Mouse (Mus musculus) heart, embryonic 12.5 days (tissue): ENCODE results near the gene Slc8a3. TPM values are rescaled to one million over a fixed set of nuclear protein-coding genes. Genes with fewer than 3 reads are reported as not detected.

ENCODE experiments used
- ATAC-seq: fragments of 200-750 bp; cut with Nextera tagmentation; 2 replicates; pipeline ENCODE4 v1.8.0; 2017; ENCODE audit warnings: moderate TSS enrichment, moderate library complexity; ENCODE audit not compliant: insufficient number of reproducible peaks, low FRiP score
- H3K27ac ChIP-seq: fragments of 300-500 bp; sonication (generic); 2 replicates; pipeline ENCODE4 v1.5.1; 2016; ENCODE audit warnings: mild to moderate bottlenecking, moderate library complexity; ENCODE audit not compliant: poor library complexity, severe bottlenecking
- H3K27me3 ChIP-seq: fragments of 300-500 bp; sonication (generic); replicated peaks from 2 replicates; pipeline ENCODE4 v1.6.1; 2016; ENCODE audit warnings: mild to moderate bottlenecking, moderate library complexity
- H3K36me3 ChIP-seq: fragments of 300-500 bp; sonication (generic); 2 replicates; pipeline ENCODE4 v1.6.1; 2016; ENCODE audit warnings: mild to moderate bottlenecking, moderate library complexity
- H3K4me1 ChIP-seq: fragments of 300-500 bp; sonication (generic); replicated peaks from 2 replicates; pipeline ENCODE4 v1.6.1; 2016; ENCODE audit warnings: mild to moderate bottlenecking
- H3K4me2 ChIP-seq: fragments of 300-500 bp; sonication (generic); 2 replicates; pipeline ENCODE4 v1.6.1; 2016; ENCODE audit warnings: mild to moderate bottlenecking, moderate library complexity
- H3K4me3 ChIP-seq: fragments of 300-500 bp; sonication (generic); 2 replicates; pipeline ENCODE4 v1.5.1; 2016; ENCODE audit warnings: mild to moderate bottlenecking
- H3K9ac ChIP-seq: fragments of 300-500 bp; sonication (generic); 2 replicates; pipeline ENCODE4 v1.6.1; 2016; ENCODE audit warnings: mild to moderate bottlenecking, moderate library complexity
- H3K9me3 ChIP-seq: fragments of 300-500 bp; sonication (generic); replicated peaks from 2 replicates; pipeline ENCODE4 v1.6.1; 2016; ENCODE audit warnings: mild to moderate bottlenecking, moderate library complexity
- WGBS: fragments of 180-500 bp; shearing (Covaris S2); methylation state at CpG from one replicate; pipeline ENCODE4 v1.1.7; 2016; 5-methylcytosine and 5-hydroxymethylcytosine counted together
- polyA plus RNA-seq: library from polyadenylated mRNA; unstranded; fragments of >200 nt; fragmentation: Nextera tagmentation; extraction: Ambion mirVana; gene quantifications from 2 replicates; pipeline ENCODE4 v1.2.1, GENCODE M21; 2016

Slc8a3 gene
- polyA plus RNA-seq, 1 experiment from 2014 or later, result 0.43 TPM

GRCm38 (mm10) chr12:81205619-81206560 lies 127.1 kb downstream of the Slc8a3 start:
- Histone ChIP-seq H3K27ac (no peak overlapping the region), H3K4me3 (no peak overlapping the region), H3K27me3 (no peaks in the 10 kb centered on the region), H3K9ac (no peak overlapping the region), H3K9me3 (no peaks in the 10 kb centered on the region), H3K4me2 (no peak overlapping the region), H3K36me3 (no peaks in the 10 kb centered on the region), H3K4me1 (no peaks in the 10 kb centered on the region)
- WGBS, result 31% methylated on average over 6 of the region's 6 CpGs
- no peak for ATAC-seq

GRCm38 (mm10) chr12:81203226-81203625 lies 129.8 kb downstream of the Slc8a3 start:
- WGBS, result 35% methylated on average over 1 of the region's 1 CpGs
- ATAC-seq, result no peak
- Histone ChIP-seq H3K4me2 (no peak overlapping the region), H3K4me3 (no peak overlapping the region), H3K9me3 (no peaks in the 10 kb centered on the region), H3K27me3 (no peaks in the 10 kb centered on the region; the same call in 1 of the 2 replicates), H3K4me1 (no peaks in the 10 kb centered on the region), H3K9ac (no peak overlapping the region), H3K27ac (no peak overlapping the region), H3K36me3 (no peaks in the 10 kb centered on the region)

DNA sequence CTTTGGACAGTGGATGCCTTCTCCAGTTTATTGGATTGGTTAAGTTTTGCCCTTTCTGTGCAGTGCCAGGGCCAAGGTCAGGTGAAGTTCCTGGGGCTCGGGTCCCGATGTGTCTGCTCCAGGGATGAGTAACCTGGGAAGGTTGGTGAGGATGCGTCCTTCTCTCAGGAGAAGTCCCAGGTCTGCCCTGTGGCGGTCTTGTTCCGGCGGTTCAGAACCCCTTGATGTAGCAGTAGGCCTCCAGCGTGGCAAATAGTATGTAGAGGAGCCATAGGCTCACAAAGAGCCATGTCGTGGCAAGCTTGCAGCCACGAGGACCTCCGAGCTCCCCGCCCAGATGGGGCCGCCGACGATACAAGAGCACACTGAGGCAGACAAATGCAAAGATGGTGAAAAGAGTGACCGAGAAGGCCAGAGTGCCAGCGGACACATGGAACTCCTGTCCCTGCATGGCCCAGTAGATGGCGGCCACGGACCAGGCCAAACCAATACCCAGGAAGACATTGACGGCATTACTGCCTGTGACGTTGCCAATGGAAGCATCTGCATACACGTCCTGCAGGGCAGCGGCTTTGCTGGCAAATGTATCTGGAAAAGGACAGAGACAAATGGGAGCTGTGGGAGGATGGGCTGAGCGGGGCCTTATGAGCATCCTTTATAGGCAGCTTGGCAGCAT lies 133.6 kb downstream of the Slc8a3 start:
- Histone ChIP-seq H3K27ac (no peak overlapping the region), H3K36me3 (no peaks in the 10 kb centered on the region), H3K4me1 (no peaks in the 10 kb centered on the region), H3K4me2 (peak overlapping the region; percentile 27; the same call in 1 of the 2 replicates), H3K9ac (no peak overlapping the region), H3K9me3 (no peaks in the 10 kb centered on the region), H3K4me3 (no peak overlapping the region), H3K27me3 (no peaks in the 10 kb centered on the region; the same call in 1 of the 2 replicates)
- ATAC-seq, result no peak
- WGBS, result 31% methylated on average over 23 of the region's 23 CpGs

- Histone ChIP-seq H3K36me3 (no peaks in the 10 kb centered on the region), H3K27ac (no peak overlapping the region), H3K4me3 (no peak overlapping the region), H3K9me3 (no peaks in the 10 kb centered on the region), H3K9ac (no peak overlapping the region), H3K27me3 (no peaks in the 10 kb centered on the region; the same call in 1 of the 2 replicates), H3K4me1 (no peaks in the 10 kb centered on the region), H3K4me2 (no peak overlapping the region)
- no peak for ATAC-seq
- WGBS, result 53% methylated on average over 5 of the region's 5 CpGs
Measured at GRCm38 (mm10) chr12:81197468-81198075, 135.4 kb downstream of the Slc8a3 start.

GRCm38 (mm10) chr12:81193968-81194367 lies 139.0 kb downstream of the Slc8a3 start:
- no peaks in the 10 kb centered on the region for H3K36me3 ChIP-seq
- 78% methylated on average over 2 of the region's 2 CpGs for WGBS
- no peaks in the 10 kb centered on the region for H3K4me1 ChIP-seq
- H3K27me3 ChIP-seq, result peaks cover 4% of the 10 kb centered on the region
- ATAC-seq, result no peak
- no peak overlapping the region for H3K9ac ChIP-seq
- H3K27ac ChIP-seq, result no peak overlapping the region
- H3K9me3 ChIP-seq, result no peaks in the 10 kb centered on the region
- no peak overlapping the region for H3K4me2 ChIP-seq
- no peak overlapping the region for H3K4me3 ChIP-seq

DNA sequence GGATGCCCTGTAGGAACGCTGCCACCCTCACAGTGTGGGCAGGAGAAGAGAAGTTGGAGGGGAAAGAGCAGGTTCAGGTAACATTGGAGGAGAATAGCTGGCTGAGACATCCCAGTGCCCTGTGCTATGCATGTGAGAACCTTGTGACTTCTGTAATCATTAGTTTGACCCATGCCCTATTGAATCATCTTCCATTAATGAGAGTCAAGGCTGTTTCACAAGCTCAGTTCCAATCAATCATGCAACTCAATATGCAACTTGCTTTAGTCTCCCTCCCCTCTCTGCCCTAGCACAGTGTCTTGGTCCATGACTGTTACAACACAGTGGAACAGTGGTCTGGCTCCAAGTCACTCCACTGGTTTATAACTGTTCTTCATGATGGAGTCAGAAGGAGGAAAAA lies 143.3 kb downstream of the Slc8a3 start:
- Histone ChIP-seq H3K4me2 (no peak overlapping the region), H3K36me3 (no peaks in the 10 kb centered on the region), H3K4me3 (no peak overlapping the region), H3K27ac (no peak overlapping the region), H3K4me1 (no peaks in the 10 kb centered on the region), H3K9ac (no peak overlapping the region), H3K27me3 (peaks cover 4% of the 10 kb centered on the region; the same call in 1 of the 2 replicates), H3K9me3 (no peaks in the 10 kb centered on the region)
- WGBS, result 82% methylated on average over 1 of the region's 1 CpGs
- ATAC-seq, result no peak

DNA sequence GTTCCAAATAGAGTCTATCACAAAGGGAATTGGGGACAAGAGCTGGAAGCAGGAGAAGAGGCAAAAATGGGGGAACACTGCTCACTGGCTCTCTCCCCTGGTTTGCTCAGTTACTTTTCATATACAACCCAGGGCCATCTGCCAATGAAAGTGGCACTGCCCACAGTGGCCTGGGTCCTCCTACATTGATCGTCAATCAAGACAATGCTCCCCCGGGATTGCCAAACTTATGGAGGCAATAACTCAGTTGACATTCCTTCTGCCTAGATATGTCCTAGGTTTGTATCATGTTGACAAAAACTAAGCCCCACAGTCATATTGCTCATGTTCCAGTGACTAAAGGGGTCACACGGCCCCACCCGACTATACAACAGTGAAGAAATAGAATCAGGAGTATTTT lies 144.0 kb downstream of the Slc8a3 start:
- Histone ChIP-seq H3K9me3 (no peaks in the 10 kb centered on the region), H3K4me3 (no peak overlapping the region), H3K27me3 (peaks cover 4% of the 10 kb centered on the region; the same call in 1 of the 2 replicates), H3K27ac (no peak overlapping the region), H3K9ac (no peak overlapping the region), H3K4me2 (no peak overlapping the region), H3K36me3 (no peaks in the 10 kb centered on the region), H3K4me1 (no peaks in the 10 kb centered on the region)
- 90% methylated on average over 4 of the region's 4 CpGs for WGBS
- ATAC-seq, result no peak

DNA sequence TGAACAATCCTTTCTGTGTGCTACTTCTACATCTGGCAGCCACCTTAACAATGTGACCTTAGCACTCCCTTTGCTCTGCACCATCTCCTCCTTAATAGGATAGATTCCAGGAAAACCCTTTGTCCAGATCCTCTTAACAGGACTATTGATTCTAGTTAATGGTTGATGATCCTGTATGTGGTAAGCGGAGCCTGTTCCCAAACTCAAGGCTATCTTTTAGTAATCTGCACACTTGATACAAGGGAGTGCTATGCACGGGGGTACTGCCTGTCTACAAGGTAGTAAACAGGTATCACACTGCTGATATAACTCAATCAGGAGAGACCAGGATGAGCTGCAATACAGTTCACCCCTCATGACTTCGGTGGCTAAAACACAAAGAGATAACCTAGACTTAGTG lies 144.6 kb downstream of the Slc8a3 start:
- Histone ChIP-seq H3K4me1 (no peaks in the 10 kb centered on the region), H3K9ac (no peak overlapping the region), H3K4me2 (no peak overlapping the region), H3K27ac (no peak overlapping the region), H3K4me3 (no peak overlapping the region), H3K36me3 (no peaks in the 10 kb centered on the region), H3K27me3 (peaks cover 4% of the 10 kb centered on the region; the same call in 1 of the 2 replicates), H3K9me3 (no peaks in the 10 kb centered on the region)
- 66% methylated on average over 3 of the region's 3 CpGs for WGBS
- ATAC-seq, result no peak

GRCm38 (mm10) chr12:81186668-81187067 lies 146.3 kb downstream of the Slc8a3 start:
- H3K9me3 ChIP-seq, result no peaks in the 10 kb centered on the region
- no peaks in the 10 kb centered on the region for H3K4me1 ChIP-seq
- no peaks in the 10 kb centered on the region for H3K36me3 ChIP-seq
- H3K27me3 ChIP-seq, result peaks cover 4% of the 10 kb centered on the region; the same call in 1 of the 2 replicates
- ATAC-seq, result no peak
- no peak overlapping the region for H3K4me2 ChIP-seq
- H3K27ac ChIP-seq, result no peak overlapping the region
- no peak overlapping the region for H3K9ac ChIP-seq
- no peak overlapping the region for H3K4me3 ChIP-seq
- WGBS, result 72% methylated on average over 3 of the region's 3 CpGs

GRCm38 (mm10) chr12:81186081-81186480 lies 146.9 kb downstream of the Slc8a3 start:
- Histone ChIP-seq H3K4me1 (no peaks in the 10 kb centered on the region), H3K9me3 (no peaks in the 10 kb centered on the region), H3K36me3 (no peaks in the 10 kb centered on the region), H3K27me3 (peaks cover 4% of the 10 kb centered on the region; the same call in 1 of the 2 replicates), H3K4me3 (no peak overlapping the region), H3K4me2 (no peak overlapping the region), H3K9ac (no peak overlapping the region), H3K27ac (no peak overlapping the region)
- ATAC-seq, result no peak
- 90% methylated on average over 4 of the region's 4 CpGs for WGBS

- Histone ChIP-seq H3K27ac (no peak overlapping the region), H3K9me3 (no peaks in the 10 kb centered on the region), H3K36me3 (no peaks in the 10 kb centered on the region), H3K9ac (no peak overlapping the region), H3K4me3 (no peak overlapping the region), H3K4me2 (no peak overlapping the region), H3K4me1 (no peaks in the 10 kb centered on the region), H3K27me3 (no peaks in the 10 kb centered on the region)
- no peak for ATAC-seq
- 80% methylated on average over 2 of the region's 2 CpGs for WGBS
Measured at GRCm38 (mm10) chr12:81184967-81185366, 148.0 kb downstream of the Slc8a3 start.
